Mouse (Mus musculus): ENCODE data around the gene Actr2.
"Not testable (repeated sequence)": the region's sequence is repeated elsewhere in the genome, so short reads cannot be mapped to it uniquely, and the experiment has no call there.

The Actr2 gene

DNA sequence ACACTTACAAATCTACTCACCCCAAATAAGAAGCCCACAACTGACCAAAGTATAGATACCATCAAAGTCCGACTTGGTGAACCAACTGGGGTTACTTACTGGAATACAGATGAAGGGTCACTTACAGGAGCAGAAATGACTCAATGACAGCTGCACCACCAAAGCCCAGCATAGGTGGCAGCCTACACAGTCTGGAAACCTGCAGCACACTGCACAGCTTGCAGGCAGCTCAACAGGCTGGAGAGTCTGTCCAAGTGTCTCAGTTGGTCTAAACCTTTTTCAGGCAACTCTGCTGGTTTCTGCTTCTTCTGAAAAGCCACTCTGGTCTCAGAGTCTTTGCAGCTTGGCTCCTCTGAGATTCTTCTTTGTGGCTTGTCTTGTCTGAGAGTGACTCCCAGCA is 12.7 kb upstream of the Actr2 start:
- intact Hi-C loops (cut with DNase I), result no loop called here

DNA sequence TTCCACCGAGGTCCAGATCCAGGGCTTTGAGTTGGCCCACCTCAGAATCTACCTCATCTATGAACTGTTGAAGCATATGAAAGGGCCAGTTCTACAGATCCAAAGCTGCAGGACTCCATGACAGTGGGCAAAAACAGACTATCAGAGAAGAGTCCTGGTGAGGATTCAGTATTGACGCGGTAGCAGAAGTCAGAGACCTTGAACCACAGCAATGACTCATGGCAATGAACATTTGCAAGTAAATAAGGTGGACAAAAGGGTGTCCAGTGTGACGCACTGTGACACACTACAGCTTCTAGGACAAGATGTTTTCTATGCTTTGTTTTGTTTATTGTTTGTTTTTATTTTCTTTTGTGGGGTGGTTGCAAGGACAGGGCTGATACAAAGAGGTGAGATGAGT is 4.0 kb upstream of the Actr2 start:
- intact Hi-C loops (cut with DNase I), result no loop called here

DNA sequence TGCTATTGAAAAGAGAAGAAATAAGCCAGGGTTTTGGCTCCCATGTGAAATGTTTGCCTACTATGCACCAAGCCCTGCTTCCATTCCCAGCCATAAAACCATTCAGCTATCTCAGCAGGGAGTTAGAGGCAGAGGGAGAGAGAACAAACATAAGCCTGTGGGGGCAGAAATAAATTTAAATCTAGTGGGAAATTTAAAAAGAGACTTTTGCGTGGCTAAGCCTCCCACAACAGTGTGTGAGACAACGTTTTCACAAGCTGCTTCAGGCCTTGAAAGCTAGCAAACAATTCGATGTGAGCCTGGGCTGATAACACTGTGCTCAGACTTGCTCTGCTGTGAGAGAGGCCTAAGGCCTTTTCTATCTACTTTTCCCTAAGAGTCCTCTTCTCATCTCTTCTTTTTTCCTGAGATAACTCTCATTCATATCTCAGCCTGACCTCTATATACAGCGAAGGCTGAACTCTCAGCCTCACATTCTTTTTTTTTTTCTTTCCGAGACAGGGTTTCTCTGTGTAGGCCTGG is 3.4 kb upstream of the Actr2 start:
- intact Hi-C loops (cut with DNase I), result no loop called here

DNA sequence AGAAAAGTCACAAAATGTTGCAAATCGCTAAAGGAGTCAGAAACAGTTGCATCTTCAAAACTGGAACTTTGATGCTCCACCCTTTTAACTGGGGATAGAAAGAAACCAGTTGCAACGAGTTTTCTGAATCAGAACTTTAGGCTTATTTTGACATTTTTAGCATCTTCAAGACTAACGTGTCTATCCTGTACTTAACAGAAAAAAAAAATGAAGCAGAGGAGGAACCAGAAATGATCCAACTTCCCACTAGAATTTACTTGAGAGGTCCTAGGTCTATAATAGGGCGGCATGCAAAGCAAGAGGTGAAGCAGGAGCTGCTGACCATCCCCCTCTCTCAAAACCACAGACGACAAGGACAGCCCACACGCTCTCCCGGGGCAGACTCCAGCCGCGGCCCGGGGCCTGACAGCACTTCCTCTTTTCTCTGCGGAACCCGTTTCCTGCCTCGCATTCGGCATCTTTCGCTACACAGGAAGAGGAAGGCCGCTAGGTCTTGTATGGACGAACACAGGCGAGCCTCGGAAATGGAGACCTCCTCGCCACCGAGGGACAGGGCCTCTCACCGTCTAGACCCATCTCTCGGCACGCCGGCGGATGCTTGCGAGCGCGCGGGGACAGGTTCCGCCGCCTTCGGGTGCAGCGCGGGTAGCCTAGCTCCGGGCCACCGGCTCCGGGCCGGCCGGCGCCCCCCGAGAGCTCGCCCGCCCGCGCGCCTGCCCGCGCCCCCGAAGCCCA is 540 bp downstream of the Actr2 start:
- intact Hi-C loops (cut with DNase I), result no loop called here

DNA sequence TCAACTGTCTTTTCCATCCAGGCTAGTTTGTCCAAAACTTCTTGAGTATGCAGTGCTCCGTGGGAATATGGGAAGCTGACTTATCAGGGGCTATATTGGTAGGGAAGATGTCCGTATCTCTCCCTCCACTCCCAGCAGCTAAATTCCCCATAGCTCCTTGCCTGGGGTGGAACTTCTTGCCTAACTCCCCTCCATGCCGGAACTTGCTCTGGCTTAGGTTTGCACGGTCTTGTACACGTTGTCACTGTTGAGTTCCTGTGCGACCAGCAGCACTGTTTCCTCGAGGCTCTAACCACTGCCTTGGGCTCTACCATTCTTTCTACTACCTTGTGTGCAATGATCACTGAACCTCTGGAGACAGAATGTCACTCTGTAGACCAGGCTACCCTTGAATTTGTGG is 4.6 kb downstream of the Actr2 start:
- intact Hi-C loops (cut with DNase I), result no loop called here

DNA sequence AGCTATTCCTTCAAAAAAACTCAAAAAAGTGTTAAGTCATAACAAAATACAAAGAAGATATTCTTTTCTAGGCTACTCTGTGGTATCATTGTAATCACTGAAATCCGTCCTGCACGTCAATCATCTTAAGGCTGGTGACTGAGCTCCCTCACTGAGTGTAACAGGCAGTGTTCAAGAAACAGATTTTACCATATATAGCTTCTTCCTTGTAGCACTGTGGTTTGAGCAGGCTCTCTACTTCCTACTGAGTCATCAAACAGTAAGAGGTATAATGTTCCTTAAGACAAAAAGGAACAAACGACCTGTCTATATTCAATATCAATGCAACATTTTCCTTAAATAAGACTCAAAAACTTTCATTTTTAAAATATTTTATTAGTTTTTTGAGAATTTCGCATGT is 5.0 kb downstream of the Actr2 start:
- intact Hi-C loops (cut with DNase I), result no loop called here

DNA sequence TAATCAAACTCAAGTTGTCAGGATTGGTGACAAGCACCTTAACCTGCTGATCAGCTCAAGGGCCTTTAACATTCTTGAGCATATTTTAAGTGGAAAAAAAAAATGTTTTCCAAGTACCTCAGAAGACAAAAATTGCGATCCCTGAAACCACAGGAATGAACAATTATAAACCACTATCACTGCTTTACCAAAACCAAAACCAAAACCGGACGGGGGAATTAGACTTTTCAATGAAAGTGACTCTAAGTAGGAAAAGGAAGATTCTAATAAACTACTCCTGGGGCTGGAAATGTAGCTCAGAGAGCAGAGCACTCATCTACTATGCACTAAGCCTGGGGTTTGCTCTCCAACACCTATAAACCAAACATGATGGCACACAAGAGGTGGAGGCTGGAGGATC is 5.8 kb downstream of the Actr2 start:
- intact Hi-C loops (cut with DNase I), result no loop called here

DNA sequence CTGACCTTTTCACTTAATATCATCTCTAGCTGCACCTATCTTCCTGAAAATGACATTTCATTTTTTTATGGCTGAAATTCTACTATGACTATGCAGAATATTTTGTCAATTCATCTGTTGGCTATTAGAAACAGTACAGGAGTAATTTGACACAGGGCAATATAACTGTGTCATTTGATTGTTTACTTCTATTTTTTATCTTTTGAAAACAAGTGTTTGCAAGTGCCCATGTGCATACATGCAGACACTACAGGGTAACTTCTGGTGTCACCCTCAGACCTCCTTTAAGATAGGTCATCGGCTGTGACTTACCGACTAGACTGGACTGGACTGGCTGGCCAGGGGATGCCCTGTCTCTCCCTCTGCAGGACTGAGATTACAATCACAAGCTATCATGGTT is 8.8 kb downstream of the Actr2 start:
- intact Hi-C loops (cut with DNase I), result no loop called here

DNA sequence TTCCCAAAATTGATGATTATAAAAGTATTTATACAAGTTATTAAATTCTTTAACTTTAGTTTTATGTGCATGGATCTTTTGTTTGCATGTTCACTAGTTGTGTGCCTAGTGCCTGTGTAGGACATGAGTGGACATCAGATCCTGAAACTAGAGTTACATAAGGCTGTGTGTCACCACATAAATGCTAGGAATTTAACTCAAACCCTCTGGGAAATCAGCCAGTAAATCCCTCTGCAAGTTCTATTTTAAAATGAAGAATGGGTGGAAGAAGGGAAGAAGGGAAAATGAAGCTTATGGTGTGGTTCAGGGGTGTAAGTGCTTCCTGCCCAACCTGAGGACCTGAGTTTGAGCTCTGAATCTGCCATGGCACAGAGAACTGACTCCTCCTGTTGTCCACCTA is 26.4 kb downstream of the Actr2 start:
- intact Hi-C loops (cut with DNase I), result no loop called here

DNA sequence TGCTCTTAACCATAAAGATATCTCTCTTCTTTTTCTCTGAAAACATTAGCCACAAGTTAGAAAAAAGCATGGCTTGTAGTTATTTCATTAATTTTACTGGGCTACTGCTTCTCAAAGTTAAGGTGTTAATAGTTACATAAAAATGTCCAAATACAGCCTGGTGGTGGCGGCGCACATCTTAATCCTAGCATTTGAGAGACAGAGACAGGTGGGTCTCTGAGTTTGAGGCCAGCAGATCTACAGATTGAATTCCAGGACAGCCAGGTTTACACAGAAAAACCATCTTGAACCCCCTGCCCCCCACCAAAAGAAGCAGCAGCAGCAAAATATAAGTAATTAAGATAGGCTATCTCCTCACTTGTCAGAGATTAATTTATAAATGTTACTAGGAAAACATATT is 27.1 kb downstream of the Actr2 start:
- intact Hi-C loops (cut with DNase I), result no loop called here

DNA sequence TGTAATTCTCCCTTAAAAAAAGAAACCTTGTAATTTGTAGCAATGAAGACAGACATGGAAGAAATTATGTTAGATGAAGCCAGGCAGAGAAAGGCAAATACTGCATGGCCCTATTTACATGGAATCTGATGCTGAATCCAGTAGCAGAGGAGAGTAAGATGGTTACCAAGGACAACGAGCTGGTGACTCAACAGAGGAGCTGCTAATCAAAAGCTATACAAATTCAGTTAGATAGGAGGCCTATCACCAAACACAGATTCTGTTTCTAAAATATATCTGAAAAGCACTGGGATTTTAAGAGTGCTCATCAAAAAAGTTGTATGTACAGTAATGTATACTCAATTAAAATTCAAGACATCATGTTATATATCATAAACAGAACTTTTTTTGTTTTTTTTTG is 37.3 kb downstream of the Actr2 start:
- intact Hi-C loops (cut with DNase I), result no loop called here

DNA sequence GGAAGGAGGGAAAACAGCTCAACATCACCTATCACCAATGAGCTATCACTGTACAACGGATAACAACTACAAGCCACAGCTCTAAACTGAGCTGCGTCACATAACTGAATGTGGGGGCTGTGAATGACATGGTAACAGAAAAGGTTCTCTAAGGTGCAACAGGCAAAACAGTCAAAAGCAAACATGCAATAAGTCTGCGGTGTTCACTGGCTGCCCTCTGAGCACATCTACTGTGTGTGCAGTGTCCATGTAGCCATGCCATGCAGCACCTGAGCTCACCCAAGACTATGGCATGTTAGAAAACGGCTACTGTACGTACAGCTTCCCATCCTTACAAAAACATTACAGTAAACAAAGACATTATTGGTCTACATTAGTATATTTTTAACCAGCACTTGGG is 39.9 kb downstream of the Actr2 start:
- intact Hi-C loops (cut with DNase I), result loop anchor here (5.0 kb wide), 1 partner anchor 251 kb away; no protein-coding TSS in a partner anchor

DNA sequence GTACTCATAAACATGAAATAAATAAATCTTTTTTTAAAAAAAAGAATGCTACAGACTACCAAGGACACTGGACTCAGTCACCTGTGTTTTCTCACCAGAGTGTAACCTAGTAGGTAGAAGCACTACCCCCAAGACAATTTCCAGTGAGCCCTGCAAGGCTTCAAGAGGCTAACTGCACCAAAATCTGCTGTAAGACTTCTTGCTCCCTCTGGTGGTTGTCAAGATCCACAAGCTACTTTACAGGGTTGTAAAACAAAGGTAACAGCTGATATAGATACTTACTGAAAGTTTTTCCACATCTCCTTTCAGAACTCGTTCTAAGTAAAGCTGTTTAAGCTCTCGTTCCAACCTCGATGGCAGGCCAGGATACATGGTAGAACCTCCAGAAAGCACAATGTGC is 40.5 kb downstream of the Actr2 start:
- intact Hi-C loops (cut with DNase I), result loop anchor here (5.0 kb wide), 1 partner anchor 250 kb away; no protein-coding TSS in a partner anchor

DNA sequence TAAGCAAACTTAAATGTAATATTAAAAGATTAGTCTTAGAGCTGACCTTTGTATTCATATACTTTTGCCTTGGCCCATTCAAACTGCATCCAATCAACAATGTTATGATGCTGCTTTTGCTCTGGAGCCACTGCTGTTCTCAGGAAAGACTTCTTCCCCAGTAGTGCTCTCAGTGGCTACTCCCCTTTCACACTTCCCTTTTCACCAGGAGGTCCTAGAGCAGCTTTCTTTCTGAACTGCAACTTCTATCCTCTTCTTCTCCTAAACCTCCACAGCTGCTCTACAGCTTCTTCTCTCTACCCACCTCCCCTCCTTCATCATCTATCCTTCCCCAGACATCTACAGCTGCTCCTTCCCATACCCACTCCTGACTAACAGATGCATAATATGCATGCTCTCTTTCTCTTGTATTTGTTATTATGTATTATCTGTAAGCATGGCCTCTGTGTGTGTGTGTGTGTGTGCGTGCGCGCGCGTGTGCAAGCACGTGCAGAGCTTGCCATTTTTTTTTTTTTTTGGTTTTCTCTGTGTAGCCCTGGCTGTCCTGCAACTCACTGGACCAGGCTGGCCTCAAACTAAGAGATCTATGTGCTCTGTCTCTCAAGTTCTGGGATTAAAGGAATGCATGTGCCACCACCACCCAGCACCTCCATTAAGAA is 44.2 kb downstream of the Actr2 start:
- intact Hi-C loops (cut with DNase I), result no loop called here

DNA sequence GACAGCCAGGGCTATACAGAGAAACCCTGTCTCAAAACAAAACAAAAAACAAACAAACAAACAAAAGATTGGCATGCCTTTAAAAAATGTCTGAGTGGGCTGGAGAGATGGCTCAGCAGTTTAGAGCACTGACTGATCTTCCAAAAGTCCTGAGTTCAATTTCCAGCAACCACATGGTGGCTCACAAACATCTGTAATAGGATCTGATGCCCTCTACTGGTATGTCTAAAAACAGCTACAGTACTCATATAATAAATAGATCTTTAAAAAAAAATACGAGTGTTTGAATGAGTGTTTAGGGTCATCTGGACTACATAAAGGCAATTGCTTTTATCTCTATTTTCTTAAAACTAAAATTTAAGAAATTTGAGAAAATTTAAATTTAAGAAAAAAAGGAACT is 45.2 kb downstream of the Actr2 start:
- intact Hi-C loops (cut with DNase I), result no loop called here

DNA sequence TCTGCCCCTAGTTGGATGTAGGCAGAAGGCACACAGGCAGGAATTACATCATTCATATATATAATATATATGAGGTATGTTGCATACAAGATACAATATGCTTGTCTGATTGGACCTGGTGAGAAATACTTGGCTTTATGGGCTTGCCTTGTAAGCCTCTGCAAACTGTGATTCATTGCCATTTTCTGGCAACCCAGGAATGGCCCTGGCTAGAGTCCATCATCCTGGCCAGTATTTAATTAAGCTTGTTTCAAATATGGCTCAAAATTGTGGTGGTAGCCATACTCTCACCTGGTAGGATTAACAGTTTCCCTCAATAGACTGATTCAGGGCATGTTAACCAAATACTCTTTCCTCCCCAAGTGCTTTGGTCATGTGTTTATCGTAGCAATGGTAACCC is 46.6 kb downstream of the Actr2 start:
- intact Hi-C loops (cut with DNase I), result no loop called here

DNA sequence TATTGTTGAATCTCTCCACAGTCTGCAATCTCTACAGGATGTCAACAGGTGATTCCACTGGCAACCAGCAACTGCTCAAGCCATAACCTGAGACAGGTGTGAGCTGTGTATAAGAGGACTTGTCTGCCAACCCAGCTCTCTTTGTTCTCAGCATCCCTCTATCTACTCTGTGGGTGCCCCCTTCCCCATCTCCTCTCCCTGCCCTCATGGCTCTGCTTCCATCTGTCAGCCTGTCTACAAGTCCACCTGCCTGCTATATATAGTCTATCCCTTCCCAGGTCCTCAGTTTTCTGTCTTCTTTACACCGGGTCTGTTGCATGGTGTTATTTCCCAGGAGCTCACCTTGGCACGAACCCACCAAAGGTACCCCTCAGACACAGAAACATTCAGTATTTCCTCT is 47.8 kb downstream of the Actr2 start:
- intact Hi-C loops (cut with DNase I), result no loop called here

DNA sequence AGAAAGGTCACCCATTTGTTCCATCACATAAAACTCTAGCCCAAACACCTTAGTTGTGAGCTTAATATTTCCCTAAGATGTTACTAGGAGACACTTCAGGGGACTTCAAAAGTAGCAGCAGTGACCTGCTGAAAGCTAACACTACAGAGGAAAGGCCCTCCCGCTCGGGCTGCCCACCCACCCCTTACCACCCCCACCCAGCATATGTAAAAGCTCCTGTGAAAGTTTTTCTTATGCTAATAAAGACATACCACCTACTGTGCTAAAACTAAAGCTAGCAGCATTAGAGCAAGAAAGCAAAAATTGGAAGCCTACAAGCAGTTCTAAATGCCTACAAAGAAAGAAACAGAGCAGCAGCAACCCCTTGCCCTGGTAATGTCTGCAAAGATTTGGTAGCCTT is 48.6 kb downstream of the Actr2 start:
- intact Hi-C loops (cut with DNase I), result not testable (repeated sequence)

DNA sequence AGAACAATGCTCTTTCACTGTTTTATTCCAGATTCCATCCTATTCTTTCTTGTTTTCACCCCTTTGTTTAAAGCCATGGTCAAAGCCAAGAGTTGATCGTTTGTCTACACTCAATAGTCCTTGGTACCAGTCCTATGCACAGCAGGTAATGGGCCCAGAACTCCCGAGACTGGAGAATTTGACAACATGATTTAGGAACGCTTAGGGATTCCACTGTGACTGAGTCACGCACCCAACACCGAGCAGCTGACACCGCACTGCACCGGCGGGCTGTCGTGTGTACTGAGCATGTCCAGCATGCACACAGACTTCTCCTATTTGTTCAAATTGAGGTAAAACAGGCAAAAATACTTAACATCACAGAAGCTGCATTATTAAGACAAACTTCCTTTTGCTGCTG is 49.9 kb downstream of the Actr2 start:
- intact Hi-C loops (cut with DNase I), result not testable (repeated sequence)

DNA sequence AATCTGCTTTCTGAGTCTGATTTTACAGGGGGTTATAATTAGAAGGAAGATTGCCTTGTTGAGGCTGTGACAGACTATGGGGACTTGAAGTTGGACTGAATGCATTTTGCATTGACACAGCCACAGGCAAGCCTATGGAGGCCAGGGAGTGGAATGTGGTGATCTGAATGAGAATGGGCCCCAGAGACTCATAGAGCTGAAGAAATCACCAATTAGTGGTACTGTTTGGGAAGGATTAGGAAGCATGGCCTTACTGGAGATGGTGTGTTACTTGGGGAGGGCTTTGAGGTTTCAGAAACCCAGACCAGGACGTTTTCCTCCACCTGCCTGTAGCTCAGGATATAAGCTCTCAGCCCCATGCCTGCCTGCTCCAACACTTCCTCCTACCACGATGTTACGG is 53.0 kb downstream of the Actr2 start:
- intact Hi-C loops (cut with DNase I), result no loop called here

DNA sequence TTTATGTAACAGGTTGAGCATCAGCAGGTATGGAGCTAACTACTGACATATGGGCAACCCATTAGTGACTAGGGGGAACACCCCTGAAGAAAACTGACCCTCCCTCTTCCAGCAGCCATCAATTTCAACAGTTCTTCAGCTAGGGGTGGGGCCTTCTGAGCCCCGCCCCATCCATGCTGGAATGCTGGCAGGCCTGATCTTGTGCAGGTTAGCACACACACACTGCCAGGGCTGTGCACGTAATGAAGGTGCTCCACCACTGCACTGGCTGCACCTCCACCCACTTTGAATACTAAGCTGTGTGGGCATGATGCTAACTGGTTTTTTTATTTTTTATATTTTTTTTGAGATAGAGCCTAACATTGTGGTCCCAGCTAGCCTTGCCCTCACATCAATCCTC is 55.3 kb downstream of the Actr2 start:
- intact Hi-C loops (cut with DNase I), result no loop called here

DNA sequence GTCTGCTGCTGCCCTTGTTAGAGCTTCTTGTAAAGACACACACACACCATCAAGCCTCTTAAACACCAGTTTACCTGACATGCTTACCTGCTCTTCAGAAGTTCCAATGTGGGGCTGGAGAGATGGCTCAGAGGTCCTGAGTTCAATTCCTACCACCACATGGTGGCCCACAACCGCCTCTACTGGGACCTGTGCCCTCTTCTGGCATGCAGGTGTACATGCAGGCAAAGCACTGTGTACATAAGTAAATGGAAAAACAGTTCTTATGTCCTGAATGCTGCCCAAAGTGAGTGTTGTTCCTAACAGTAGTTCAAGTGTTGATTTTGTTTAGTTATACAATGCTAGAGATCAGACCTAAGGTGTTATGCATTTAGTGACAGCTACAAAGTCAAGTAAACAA is 56.5 kb downstream of the Actr2 start:
- intact Hi-C loops (cut with DNase I), result no loop called here

DNA sequence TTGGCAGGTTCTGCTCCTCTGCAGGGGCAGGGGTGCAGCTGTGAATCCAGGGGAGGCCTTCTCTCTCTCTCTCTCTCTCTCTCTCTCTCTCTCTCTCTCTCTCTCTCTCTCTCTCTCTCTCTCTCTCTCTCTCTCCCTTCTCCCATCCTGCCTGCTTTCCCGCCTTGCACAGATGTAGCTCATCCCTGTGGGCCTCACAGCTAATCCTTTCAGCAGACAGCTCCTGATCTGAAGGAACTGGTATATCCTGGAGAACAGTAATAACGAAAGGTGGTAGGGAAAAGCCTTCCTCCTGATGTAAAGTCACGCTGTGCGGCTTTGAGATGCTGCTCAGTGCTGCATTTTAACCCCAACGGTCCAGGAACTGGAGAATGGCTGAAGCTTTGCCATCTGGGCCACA is 58.1 kb downstream of the Actr2 start:
- intact Hi-C loops (cut with DNase I), result no loop called here

Data from adrenal gland (tissue).